Mouse (Mus musculus) liver, embryonic 14.5 days (tissue): ENCODE measurements around the gene Apoc4.

ENCODE experiments used
- CTCF ChIP-seq: IDR thresholded peaks from 2 replicates; pipeline ENCODE4 v1.5.1; 2016; ENCODE audit warnings: antibody characterized with exemption, low read depth, control low read depth
- EP300 ChIP-seq: IDR thresholded peaks from 2 replicates; pipeline ENCODE4 v1.6.1; 2016; ENCODE audit warnings: antibody characterized with exemption, low read depth

DNA sequence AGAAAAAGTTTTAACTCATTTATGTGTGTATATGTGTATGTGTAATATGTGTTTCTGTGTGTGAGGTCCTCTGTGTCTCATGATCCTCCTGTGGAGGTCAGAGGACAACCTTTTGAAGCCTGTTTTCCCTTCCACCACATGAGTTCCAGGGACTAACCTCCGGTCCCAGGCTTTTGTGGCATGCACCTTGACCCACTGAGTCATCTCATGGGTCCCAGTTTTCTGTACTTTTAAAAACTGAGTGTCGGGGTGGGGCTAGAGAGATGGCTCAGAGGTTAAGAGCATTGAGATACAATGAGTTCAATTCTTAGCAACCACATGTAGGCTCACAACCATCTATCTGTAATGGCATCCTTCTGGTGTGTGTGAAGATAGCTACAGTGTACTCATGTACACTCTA lies 577 bp downstream of the Apoc4 start:
- TF ChIP-seq CTCF (no peak), EP300 (no peak)
